Mouse (Mus musculus): Measurements from ENCODE around the gene Cox4i1.

Gene Cox4i1

DNA sequence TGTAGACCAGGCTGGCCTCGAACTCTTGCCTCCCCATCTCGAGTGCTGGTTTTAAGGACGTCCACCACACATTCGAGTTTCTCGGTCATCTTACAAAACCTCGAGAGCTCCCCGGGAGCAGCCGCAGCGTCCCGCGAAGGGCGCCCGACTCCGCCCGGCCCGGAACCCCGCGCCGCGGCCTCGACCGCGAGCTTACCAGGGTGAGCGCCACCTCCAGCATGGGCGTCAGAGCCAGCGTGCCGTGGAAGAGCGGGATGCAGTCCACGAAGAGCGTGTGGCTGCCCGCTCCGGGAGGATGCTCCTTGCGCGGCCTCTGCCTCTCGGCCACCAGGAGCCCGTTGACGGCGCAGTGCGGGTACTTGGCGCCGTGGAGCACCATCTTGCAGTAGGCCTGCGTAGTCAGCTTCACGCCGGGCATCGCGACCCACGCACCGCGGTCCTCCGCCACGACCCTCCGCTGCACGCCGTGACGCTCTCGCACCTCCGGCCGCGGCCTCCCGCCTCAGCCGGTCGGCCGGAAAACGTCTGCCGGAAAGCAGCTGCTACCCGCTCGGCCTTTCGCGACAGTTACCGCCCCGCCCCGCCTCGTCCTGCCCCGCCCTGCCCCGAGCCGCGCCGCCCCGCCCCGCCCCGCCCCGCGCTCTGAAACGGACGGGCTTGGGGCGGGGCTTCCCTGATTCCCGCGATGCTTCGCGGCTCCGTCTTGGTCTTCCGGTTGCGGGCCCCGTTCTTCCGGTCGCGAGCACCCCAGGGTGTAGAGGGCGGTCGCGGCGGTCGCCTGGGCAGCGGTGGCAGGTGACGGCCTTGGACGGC lies at the start of gene Cox4i1, which contains the start of gene Gm27021:
TSS of gene Cox4i1 (plus strand) at position 662 of the 813 bp plus-strand sequence.
TSS of gene Gm27021 (minus strand) at position 519 of the 813 bp plus-strand sequence.
- peak; percentile 94 to 97 for DNase-seq (ENCODE audit: inconsistent age in 2 of 2, low spot score in 1 of 2)

- DNase-seq (ENCODE audit: inconsistent age in 2 of 2, low spot score in 1 of 2), result peak in 1 of 2 experiments; percentile 62
Measured at GRCm38 (mm10) chr8:120619235-120620180, 48.5 kb upstream of the Cox4i1 start.

GRCm38 (mm10) chr8:120620441-120620840 lies 47.6 kb upstream of the Cox4i1 start:
- no peak for DNase-seq (ENCODE audit: inconsistent age in 2 of 2, low spot score in 1 of 2)

- DNase-seq (ENCODE audit: inconsistent age in 2 of 2, low spot score in 1 of 2), result no peak
Measured at GRCm38 (mm10) chr8:120622161-120622560, 45.9 kb upstream of the Cox4i1 start.

DNA sequence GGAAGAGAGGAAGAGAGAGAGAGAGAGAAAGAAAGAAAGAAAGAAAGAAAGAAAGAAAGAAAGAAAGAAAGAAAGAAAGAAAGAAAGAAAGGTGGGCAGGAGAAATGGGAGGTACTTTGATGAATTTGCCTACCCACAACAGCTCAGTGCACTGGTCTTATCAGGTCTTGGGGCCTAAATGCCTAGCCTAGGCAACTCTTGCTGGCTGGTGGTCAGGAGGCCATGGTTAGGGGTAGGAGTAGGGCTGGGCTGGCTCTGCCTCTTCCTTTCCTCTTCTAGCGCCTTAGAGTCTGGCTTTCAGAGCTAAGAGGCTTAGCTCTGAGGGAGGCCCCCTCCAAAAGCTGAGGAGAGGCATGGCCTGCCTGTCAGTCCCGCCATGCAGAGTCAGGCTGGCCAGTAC lies 44.4 kb upstream of the Cox4i1 start:
- DNase-seq (ENCODE audit: inconsistent age in 2 of 2, low spot score in 1 of 2), result no peak

DNA sequence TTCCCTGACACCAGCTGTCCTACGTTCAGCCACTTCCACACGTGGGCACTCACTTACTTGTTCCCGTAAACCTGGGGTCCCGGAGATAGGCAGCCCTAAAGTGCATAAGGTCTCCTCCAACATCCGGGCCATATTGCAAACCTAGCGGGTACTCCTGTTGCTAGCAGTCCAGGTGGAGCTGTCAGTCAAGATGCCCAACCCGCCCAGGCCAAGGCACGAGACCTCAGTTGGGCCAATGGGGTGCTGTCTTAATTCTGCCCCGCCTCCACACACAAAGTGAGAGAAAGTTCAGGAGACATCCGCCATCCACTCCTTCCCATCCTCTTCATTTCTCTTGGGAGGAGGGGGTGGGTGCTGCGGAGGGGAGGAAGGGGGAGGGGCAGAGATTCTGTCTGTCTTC lies 41.6 kb upstream of the Cox4i1 start:
- DNase-seq (ENCODE audit: inconsistent age in 2 of 2, low spot score in 1 of 2), result no peak

DNA sequence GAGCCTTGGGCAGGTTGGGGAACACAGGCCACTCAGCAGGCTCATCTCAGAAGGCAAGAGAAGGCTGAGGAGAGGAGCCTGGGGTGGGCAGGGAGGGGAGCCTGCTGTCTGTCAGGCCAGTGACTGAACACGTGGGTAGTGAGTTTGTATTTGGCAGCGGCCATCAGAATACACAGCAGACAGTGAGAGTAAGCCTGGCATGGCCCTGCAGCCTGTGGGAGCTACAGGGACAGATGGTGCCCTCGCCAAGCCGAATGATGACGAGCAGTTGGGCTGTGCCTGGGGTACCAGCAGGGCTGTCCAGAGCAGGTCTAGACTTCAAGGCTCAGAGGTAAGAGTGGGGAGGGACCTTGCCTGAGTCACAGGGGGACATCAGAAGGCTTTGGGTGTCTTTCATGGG lies 40.7 kb upstream of the Cox4i1 start:
- no peak for DNase-seq (ENCODE audit: inconsistent age in 2 of 2, low spot score in 1 of 2)

DNA sequence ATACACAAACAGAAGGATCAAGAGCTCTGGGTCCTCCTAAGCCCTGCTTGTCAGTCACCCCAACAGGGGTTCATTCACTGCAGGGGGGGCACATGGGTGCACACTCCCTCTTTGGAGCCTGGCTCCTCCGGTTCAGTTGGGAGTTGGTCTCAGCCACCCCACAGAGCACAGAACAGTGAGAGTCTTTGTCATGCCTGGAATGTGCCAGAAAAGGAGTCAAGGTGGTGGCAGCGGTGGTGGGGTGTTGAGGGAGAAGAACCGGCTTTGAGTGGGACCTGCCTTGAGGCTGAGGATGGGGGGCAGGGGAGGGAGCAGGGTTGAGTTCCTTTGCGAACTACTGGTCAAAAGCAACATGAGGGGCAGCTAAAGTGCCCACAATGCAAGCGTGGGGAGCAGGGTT lies 38.0 kb upstream of the Cox4i1 start:
- DNase-seq (ENCODE audit: inconsistent age in 2 of 2, low spot score in 1 of 2), result no peak

DNA sequence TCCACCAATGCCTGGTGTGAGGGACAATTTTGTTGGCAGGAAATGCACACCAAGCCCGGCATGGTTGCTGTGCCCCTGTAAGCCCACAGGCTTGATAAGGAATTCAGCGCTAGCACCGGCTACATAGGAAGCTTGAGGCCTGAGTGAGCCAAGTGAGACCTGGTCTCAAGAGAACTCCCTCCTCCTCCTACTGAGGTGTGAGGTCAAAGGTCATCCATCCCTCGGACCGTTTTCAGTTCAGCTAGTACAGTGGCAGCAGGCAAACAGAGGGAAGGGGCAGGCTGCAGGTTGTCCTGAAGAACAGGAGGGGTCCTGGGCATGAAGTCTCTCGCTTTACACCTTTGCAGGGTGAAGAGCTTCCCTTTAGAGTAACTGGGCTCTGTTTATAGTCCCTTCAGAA lies 37.2 kb upstream of the Cox4i1 start:
- no peak for DNase-seq (ENCODE audit: inconsistent age in 2 of 2, low spot score in 1 of 2)

GRCm38 (mm10) chr8:120631441-120632375 lies 36.3 kb upstream of the Cox4i1 start:
- DNase-seq (ENCODE audit: inconsistent age in 2 of 2, low spot score in 1 of 2), result no peak

DNA sequence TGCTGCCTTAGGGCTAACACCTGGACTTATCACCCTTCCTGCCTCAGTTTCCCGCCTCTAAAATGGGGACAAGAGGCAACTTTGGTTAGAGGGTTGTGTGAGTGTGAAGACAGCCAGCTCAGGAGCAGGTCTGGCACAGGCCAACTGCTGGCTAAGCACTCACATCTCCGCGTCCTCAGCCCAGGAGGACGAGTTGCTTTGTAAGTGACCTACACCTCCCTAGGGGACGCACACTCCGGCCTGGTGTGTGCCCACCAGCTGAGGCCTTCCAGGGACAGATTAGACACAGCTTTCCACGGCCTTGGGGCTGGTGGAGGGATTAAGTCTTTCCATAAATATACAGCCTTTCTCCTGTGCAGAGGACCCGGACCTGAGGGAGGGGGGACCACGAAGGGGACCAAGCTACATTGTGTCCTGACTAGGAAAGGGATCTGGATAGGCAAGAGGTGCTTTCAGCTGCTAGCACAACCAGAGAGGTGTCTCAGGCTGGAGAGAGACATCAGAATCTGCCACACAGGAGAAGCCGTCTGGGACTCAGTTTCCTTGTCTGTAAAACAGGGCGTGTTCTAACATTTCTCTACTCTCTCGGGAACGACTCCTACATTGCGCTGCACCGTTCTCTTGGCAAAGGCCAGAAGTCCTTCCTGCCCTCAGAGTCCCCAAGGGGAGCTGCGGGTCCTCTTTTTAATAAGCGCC lies 34.9 kb upstream of the Cox4i1 start:
- DNase-seq (ENCODE audit: inconsistent age in 2 of 2, low spot score in 1 of 2), result no peak

- peak; percentile 47 to 67 for DNase-seq (ENCODE audit: inconsistent age in 2 of 2, low spot score in 1 of 2)
Measured at GRCm38 (mm10) chr8:120633665-120634271, 34.3 kb upstream of the Cox4i1 start.

GRCm38 (mm10) chr8:120634329-120634839 lies 33.6 kb upstream of the Cox4i1 start:
- peak; percentile 85 to 93 for DNase-seq (ENCODE audit: inconsistent age in 2 of 2, low spot score in 1 of 2)

DNA sequence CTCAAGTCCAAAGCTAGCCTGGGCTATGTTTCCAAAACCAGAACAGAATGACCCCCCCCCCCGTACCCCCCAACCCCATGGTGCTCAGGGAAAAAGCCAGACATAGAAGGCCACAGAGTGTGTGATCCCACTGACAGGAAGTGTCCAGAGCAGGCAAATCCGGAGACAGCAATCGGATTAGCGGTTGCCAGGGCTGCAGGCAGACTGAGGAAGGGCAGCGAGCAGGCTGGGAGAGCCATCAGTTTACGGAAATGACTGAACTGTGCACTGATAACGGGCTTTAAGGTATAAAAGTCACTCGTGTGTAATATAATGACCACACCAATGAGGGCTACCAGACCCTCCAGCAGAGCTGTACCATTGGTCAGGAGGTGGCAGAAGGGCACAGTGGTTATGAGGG lies 26.8 kb upstream of the Cox4i1 start:
- DNase-seq (ENCODE audit: inconsistent age in 2 of 2, low spot score in 1 of 2), result no peak

- DNase-seq (ENCODE audit: inconsistent age in 2 of 2, low spot score in 1 of 2), result no peak
Measured at GRCm38 (mm10) chr8:120642031-120642662, 25.9 kb upstream of the Cox4i1 start.

GRCm38 (mm10) chr8:120644663-120645062 lies 23.4 kb upstream of the Cox4i1 start:
- DNase-seq (ENCODE audit: inconsistent age in 2 of 2, low spot score in 1 of 2), result peak; percentile 88 to 92

- no peak for DNase-seq (ENCODE audit: inconsistent age in 2 of 2, low spot score in 1 of 2)
Measured at GRCm38 (mm10) chr8:120647532-120647931, 20.5 kb upstream of the Cox4i1 start, which contains the start of gene 1190005I06Rik. TSS of gene 1190005I06Rik (minus strand) at chr8:120647632.

- no peak for DNase-seq (ENCODE audit: inconsistent age in 2 of 2, low spot score in 1 of 2)
Measured at GRCm38 (mm10) chr8:120656322-120657052, 11.5 kb upstream of the Cox4i1 start.

Measured in adrenal gland, adult (tissue).